Mouse (Mus musculus): ENCODE results near the gene Pradc1.
A peak's percentile ranks its signal among the peaks of the same experiment; 100 is the strongest.

Gene Pradc1

DNA sequence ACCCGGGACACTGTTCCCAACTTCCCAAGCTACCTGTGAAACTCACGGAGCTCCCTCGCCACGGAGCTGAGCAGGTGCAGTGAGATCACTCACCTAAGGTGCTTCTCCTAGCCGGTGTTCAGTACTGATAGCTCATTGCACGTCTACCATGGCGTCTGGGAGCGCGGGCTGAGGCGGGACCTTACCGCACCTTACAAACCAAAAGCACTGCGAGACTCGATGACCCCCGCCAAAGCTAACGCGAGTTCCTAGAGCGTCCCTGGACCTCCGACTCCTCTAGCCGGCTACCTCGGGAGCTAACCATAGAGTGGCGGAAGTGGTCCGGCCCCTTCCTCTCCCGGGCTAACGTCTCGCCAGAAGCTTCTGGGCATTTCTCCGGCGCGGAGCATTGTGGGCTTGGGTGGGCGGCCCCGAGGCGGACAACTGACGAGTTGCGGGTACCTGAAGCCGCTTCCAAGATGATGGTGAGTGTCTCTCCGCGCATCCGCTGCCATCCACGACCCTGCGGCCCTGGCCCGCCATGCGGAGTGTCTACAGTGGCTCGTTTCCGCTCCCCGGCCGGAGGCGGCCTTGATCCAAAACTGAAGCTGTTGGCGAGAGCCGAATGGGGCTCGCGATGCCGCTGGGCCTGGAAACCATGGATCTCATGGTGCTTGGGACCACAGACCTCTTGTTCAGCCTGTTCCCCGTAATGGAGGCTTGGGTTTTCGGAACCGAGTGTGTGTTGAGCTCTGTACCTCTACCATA is at the start of gene Pradc1:
TSS of gene Pradc1 (minus strand) at position 307 of the 747 bp plus-strand sequence.
- DNase-seq, result peak; percentile 98

GRCm38 (mm10) chr6:85500416-85500815 is 48.6 kb upstream of the Pradc1 start:
- DNase-seq, result no peak

DNA sequence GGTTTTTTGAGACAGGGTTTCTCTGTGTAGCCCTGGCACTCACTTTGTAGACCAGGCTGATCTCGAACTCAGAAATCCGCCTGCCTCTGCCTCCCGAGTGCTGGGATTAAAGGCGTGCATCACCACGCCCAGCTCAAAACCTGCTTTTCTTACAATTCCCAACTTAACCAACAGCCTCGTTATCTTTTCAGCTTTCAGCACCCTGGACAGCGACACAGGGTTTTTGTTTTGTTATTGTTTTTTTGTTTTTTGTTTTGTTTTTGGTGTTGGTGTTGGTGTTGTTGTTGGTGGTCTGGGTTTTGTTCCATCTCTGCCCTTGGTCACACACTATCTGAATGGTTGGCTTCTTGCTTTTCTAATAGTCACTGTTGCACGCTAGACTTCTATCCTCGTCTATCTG is 46.4 kb upstream of the Pradc1 start:
- DNase-seq, result no peak

DNA sequence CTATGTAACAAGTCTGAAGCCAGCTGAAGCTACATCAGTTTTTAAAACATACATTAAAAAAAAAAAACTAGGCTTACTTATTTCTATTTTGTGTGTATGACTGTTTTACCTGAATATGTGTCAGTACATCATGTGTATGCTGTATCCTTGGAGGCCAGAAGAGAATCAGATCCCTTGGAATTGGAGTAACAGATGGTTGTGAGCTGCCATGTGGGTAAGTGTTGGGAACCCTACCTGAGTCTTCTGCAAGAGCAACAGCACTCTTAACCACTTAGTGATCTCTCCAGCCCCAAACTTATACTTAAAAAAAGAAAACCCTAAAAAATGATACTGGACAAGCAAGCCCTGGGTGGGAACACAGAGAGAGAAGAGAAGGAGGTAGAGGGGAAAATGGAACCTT is 45.2 kb upstream of the Pradc1 start:
- DNase-seq, result no peak

DNA sequence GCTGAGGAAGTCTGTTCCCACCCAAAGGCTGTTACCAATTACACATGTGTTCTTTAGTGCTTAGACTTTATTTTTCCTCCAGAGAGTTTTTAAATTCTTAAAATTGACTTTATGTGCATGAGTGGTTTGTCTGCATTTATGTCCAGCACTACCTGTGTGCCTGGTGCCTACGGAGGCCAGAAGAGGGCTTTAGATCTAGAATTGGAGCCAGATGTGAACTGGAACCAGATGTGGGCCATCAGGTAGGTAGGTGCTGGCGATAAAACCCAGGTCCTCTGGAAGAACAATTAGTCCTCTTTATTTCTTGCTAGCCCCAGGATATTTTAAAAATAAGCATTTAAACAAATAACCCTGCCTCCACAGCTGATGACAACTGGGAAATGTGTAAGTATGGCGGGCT is 39.8 kb upstream of the Pradc1 start:
- no peak for DNase-seq

- DNase-seq, result no peak
Measured at GRCm38 (mm10) chr6:85490252-85490651, 38.5 kb upstream of the Pradc1 start.

GRCm38 (mm10) chr6:85489717-85490116 is 37.9 kb upstream of the Pradc1 start:
- no peak for DNase-seq

GRCm38 (mm10) chr6:85488510-85488909 is 36.7 kb upstream of the Pradc1 start:
- no peak for DNase-seq

- DNase-seq, result no peak
Measured at GRCm38 (mm10) chr6:85485738-85486137, 34.0 kb upstream of the Pradc1 start.

DNA sequence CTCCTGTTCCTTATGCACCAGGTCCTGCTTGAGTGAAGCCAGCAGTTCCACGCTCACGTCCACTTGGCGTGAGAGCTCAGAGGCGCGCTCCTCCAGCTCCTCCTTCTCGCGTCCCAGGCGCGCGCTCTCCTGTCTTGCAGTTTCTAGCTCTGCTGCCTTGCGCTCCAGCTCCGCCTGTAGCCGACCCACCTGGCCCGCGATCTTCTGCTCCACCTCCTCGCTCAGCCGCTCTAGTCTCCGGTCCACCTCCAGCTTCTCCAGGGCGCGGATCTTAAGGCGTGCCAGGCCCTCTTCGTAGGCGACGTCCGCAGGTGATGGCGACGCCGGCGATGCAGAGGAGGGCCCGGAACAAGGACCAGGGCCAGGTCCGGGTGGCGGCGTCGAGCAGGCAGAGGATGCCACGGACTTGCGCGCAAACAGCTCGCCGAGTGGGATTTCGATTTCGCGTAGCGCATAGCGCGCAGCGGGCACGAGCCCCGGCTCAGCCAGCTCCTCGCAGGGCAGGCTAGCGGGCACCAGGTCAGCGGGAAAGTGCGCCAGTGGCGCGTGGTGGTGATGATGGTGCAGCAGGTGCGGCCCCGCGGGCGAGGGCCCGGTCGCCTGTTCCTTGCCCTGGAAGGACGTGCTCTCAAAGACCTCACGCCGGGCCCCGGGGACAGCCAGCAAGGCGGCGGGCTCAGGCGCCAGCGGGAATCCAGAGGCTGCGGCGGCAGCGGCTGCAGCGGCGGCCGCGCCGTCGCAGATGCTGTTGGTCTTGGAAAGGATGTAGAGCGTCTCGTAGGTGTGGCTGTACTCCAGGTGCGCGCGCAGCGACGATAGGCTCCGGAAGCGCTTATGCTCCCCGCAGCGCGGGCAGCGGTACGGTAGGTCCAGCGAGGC is 32.3 kb upstream of the Pradc1 start:
- no peak for DNase-seq

- no peak for DNase-seq
Measured at GRCm38 (mm10) chr6:85480685-85481084, 28.9 kb upstream of the Pradc1 start.

- no peak for DNase-seq
Measured at GRCm38 (mm10) chr6:85479979-85480378, 28.2 kb upstream of the Pradc1 start.

DNA sequence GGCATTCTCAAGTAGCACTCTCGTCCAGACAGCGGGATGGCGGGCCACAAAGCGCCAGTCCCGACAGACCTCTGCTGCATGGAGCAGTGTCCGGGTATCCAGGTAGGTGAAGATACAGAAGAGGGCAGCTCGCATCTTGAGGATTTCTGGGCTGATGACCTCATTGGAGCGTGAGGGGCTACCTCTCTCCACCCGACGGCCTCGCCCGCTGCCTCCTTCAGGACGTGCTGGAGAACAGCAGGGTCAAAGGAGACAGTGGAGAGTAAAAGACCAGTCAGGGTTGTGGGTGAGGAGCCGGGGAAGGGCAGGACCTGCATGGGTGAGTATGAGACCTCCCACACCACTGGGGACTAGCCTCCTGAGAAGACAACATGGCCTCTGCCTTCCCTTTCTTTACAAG is 26.6 kb upstream of the Pradc1 start:
- no peak for DNase-seq

DNA sequence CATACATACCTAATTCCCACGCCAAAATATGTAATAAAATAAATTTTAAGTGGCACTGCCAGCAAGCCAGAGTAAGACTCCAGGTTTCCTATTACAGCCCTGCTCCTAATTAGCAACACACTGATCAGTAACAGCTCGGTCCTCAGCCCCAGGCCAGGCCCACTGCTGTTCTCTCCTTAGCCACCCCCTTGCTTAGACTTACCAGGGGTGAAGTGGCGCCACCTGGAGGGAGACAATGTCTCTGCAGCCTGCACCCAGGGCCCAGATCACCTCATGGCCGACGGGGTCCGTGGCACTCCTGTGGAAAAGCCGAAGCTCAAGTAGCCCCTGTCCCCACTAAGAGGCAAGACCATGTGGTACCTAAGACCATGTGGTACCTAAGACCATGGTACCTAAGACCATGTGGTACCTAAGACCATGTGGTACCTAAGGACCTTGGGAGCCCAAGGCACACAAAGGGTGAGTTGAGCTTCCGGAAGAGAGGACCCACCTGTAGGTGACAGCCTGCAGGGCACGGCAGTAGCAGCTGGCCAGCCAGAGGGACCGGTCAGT is 25.7 kb upstream of the Pradc1 start:
- DNase-seq, result no peak

DNA sequence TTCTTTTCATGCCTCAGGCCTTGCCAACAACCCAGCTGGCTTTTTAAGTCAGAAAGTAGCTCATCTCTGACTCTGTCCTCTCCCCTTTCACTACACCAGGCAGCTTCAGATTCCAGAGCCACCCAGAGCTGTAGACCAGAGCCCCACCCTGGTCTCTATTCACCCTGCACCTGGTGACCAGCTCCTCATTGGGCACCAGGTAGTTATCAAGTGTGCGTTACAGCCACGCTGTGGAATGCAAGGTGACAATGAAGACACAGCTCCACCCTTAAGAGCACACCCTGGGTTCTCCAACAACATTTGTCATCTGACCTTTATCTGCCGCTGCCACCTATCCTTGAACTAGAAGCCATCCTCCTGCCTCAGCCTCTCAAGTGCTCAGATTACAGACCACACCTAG is 23.8 kb upstream of the Pradc1 start:
- no peak for DNase-seq

GRCm38 (mm10) chr6:85472542-85472941 is 20.8 kb upstream of the Pradc1 start:
- DNase-seq, result no peak

DNA sequence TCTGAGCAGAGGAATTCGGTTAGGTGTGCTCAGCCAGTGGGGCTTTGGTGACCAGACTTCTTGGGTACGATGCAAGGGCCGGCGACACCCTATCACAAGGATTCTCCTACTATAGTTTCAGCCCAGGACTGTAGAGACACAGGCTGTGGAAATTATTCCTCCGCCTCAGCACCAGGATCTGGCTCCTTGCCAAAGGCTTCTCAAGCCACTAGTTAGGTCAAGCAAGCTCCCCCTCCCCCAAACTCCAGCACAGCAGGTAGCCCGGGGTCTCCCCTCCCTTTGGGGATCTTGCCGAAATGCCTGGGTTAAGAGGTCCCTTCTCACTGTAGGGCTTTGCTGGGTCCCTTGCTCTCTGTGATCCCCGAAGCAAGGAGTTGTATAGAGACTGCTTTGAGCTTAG is 20.2 kb upstream of the Pradc1 start:
- DNase-seq, result no peak

DNA sequence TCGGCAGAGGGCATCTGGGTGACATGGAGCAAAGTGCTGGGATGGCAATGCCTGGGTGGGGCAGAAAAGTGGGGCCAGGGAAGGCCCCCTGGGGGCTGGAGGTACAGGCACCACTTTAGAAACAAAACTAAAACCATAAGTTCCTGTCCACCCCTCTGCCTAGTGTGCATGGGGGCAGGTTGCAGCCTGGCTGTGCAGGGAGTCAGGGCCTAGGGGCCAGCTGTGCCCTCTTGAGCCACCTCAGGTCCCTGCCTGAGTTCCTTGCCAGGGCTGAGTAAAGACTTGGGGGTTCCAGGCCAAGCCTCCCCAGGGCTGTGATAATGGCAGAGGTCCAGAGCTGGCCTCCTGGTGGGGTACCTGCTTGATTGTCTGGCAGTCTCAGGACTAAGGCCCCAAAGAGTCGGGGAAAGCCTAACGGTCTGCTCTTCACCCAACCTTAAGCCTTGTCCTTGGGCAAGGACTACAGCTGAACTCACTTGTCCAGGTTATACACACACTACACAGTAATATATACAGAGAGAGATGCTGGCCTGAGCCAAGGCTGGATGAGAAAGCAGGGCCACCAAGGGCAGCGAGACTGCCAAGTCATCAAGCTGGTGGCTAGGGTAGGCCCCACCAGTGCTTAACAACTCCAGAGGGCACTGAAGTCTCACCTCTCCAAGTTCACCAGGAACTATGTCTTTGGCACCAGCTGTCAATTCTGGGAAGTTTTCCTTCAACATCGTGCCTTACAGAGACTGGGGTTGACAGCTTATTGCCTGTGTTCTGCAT is 18.1 kb upstream of the Pradc1 start:
- DNase-seq, result no peak

DNA sequence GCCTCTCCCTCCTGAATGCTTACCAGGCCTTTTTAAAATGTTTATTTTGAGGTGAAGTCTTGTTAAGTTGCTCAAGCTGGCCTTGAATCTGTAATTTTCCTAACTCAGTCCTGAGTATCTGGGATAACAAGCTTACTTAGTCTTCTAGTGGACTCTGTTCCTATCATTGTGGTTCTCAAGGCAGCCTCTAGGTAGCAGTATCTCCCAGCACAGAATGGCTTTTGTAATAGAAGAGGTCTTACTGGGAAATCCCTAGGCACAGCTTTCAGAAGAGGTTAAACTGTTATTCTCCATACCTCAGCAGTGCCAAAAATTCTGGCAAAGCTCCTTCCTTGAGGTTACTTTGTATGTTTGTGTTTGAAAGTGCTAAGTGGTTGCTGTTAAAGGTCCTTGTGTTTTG is 13.6 kb upstream of the Pradc1 start:
- DNase-seq, result no peak

DNA sequence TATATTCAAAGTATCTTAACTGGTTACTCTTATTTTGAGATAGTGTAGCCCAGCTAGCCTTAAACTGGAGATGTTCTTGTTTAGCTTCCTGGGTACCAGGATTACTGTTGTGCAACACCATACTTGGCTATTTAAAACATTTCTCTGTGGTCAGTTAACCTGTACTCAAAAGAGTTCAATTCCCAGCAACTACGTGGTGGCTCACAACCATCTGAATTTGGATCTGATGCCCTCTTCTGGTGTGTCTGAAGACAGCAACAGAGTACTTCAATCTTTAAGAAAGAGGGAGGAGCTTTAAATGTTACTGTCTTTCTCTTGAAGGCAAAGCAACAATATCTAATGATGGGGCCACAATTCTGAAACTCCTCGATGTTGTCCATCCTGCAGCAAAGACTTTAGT is 7.9 kb upstream of the Pradc1 start:
- no peak for DNase-seq

GRCm38 (mm10) chr6:85452816-85453215 is 1.0 kb upstream of the Pradc1 start:
- no peak for DNase-seq

DNA sequence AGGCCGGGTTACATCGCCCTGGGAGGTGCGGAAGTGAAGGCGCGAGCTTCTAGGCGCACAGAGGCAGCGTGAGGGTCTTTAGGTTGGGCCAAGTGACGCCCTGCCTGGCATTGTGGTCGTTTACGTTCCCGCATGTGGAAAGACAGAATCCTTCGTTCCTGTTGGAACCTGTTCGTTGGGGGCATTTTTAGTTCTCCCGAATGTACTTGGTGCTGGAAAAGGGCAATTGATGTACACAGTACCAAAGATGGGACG is 568 bp upstream of the Pradc1 start:
- DNase-seq, result no peak
